Mouse (Mus musculus) adrenal gland, adult 18-20 months (tissue): ENCODE measurements around the gene Hist2h4. TPM values are rescaled to one million over a fixed set of nuclear protein-coding genes. Genes with fewer than 3 reads are reported as not detected.
"Not testable (repeated sequence)": the region's sequence is repeated elsewhere in the genome, so short reads cannot be mapped to it uniquely, and the experiment has no call there.

ENCODE experiments used
- DNase-seq, 2 experiments: peaks; one replicate each; pipeline ENCODE4 v3.0.0; 2021 to 2022; ENCODE audit warnings: low spot score in 2 of 2
- microRNA-seq, 2 experiments: library from miRNA; unstranded; fragments of <30 nt; microRNA quantifications; one replicate each; pipeline ENCODE4 v1.2.0; 2021; ENCODE audit warnings: borderline number of aligned reads in 2 of 2
- total RNA-seq, 2 experiments: library from RNA; stranded (reverse); gene quantifications; 1 replicate in 1 of 2; 2 replicates in 1 of 2; pipeline ENCODE4 v1.2.3; 2021

Gene Hist2h4
- total RNA-seq, 2 experiments from 2014 or later, result 21.2 to 22.1 TPM

DNA sequence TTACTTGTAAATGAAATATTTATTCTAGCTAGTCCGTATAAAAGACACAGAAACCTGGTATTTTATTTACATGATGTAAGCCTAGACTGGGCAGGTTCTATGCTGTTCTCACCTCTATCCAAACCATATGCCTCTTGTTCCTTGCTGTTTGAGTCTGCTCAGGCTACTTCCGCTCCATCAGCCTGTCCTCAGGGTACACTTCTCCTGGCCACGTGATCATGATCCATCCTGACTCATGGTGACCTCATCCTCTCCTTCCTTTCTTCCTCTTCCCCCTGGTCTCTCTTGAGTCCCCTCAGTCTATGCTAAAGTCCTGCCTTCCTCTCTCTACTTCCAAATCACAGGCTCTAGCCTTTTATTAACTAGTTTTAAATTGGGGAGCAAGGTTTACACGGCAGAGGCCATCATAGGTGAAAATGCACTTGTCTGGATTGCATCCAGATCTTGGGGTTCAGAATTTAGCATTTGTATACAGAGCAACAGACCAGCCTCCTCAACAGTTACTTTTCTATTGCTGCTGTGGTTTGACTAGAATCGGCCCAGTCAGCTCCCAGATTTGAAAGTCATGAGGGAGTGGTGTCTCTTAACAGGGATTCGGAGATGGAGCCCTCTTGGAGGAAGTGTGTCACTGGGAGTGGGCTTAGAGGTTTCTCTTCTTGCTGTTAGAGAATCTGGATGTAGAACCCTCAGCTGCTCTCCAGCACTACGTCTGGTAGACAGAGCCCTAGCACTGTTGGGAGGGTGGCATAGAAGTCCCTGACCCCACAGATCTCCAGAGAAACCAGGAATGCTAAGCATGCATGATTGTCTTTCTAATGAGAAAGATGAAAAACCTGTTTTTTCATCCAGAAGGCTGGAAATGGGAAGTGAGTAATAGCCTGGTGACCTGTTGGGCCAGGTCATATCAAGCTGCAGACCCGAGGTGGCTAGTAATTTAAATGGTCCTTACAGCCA lies 36.1 kb downstream of the Hist2h4 start:
- no peak for DNase-seq

DNA sequence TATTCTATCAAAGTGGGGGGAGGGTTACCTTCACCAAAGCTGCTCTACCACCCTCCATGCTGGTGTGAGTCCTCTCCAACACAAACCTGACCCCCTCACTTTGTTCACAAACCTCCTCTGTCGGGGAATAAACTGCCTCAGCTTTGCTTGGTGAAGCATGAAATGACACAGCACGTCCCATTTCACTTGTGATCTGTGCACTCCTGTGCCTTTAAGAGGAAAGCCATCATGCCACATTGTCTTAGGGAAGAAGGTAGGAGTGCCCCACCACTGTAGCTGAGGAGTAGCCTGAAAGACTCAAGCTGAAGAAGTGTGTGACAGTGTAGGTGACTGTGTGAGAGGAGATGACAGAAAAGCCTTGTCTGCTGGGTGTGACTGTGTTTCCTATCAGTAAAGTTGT lies 37.7 kb downstream of the Hist2h4 start:
- no peak for DNase-seq

DNA sequence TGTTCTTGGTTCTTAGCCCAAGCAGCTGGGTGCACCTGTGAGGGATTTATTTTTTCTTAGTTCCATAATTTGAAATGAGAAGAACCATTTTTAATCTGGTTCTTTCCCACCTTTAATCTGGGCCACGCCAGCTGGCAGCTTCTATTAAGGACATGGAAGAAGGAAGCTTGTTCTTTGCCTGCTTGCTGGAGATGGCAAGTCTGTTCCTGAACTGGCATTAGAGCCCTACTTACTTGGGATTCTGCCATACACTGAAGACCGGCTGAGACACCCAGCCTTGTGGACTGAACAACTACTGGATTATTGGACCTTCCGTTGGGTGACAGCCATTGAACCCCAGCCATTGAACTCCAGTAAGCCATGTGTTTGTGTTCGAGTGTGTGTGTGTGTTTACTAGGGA lies 40.3 kb downstream of the Hist2h4 start:
- no peak for DNase-seq

DNA sequence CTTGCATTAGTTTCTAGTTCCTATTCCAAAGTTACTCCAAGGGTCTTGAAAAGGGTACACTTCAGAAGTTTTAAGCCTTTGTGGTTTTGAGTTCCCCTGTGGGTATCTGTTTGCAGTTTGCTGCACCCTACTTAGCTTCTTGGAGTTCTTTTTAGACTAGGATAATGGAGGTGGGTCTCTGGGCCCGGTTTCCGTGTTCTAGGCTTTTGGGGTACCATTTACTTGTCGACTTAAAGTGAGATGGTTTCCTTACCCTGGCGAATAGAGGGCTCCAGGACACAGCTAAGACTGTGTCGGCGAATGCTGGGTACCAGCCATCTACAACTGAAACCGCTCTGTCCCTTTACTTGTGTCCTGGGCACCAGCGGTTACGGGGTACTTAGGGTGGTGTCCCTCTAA lies 41.5 kb downstream of the Hist2h4 start:
- peak in 1 of 2 experiments; percentile 30 for DNase-seq

DNA sequence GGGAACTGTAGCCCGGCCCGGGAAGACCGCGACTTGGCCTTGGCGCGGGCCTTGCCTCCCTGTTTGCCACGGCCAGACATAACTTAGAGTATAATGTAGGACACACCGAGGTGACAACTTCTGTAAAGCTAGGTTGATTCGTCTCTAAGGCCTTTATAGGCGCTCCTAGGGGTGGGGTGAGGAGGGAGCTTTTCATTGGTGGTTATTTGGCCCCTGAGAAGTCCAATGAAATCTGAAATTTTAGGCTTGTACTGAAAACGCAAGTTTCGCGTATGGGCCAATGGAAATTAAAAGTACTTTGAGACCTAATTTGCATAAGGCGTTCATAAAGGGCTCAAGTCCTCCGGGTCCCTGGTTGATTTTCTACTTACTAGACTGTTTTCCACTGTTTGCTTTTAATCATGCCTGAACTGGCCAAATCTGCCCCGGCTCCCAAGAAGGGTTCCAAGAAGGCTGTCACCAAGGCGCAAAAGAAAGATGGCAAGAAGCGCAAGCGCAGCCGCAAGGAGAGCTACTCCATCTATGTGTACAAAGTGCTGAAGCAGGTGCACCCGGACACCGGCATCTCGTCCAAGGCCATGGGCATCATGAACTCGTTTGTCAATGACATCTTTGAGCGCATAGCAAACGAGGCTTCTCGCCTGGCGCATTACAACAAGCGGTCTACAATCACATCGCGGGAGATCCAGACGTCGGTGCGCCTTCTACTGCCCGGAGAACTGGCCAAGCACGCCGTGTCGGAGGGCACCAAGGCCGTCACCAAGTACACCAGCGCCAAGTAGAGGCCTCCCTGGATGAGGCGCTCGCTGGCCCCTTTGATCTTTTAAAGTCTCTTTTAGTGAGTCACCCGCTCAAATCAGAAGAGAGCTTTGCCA lies 42.1 kb downstream of the Hist2h4 start, which contains the start of the genes Hist2h2ac and Hist2h2be:
Gene Hist2h2ac, minus strand, starts transcription at position 116 of the 875 bp plus-strand sequence.
Gene Hist2h2be, plus strand, starts transcription at position 355 of the 875 bp plus-strand sequence.
- DNase-seq, result peak; percentile 82 to 92

DNA sequence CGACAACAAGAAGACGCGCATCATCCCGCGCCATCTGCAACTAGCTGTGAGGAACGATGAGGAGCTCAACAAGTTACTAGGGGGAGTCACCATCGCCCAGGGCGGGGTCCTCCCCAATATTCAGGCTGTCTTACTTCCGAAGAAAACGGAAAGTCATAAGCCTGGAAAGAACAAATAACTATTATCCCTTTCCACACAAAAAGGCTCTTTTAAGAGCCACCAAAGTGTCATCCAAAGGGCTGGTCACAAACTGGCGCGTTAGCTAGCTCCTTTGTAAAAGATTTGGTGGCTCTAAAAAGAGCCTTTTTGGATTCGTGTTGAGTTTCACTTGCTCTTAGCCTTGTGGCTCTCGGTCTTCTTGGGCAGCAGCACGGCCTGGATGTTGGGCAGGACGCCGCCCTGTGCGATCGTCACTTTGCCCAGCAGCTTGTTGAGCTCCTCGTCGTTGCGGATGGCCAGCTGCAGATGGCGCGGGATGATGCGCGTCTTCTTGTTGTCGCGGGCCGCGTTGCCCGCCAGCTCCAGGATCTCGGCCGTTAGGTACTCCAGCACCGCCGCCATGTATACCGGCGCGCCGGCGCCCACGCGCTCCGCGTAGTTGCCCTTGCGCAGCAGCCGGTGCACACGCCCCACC lies 42.9 kb downstream of the Hist2h4 start:
- not testable (repeated sequence) for DNase-seq

DNA sequence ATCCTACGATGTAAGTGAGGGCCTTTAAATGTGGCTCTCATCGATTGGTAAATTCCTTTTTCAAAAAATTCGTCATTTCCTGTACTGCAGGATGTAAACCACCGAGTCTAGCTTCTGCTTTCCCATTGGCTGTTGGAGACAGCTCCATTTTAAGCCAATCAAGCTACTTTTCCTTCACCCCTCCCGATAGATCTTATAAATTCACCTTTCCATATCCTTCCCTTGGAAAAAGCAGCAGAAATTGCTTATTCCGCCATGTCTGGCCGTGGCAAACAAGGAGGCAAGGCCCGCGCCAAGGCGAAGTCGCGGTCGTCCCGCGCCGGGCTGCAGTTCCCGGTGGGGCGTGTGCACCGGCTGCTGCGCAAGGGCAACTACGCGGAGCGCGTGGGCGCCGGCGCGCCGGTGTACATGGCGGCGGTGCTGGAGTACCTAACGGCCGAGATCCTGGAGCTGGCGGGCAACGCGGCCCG lies 43.4 kb downstream of the Hist2h4 start, which contains the start of the genes Bola1 and Hist2h2ab:
Gene Bola1, minus strand, starts transcription at position 49 of the 470 bp plus-strand sequence.
Gene Hist2h2ab, plus strand, starts transcription at position 205 of the 470 bp plus-strand sequence.
- peak; percentile 65 to 75 for DNase-seq

DNA sequence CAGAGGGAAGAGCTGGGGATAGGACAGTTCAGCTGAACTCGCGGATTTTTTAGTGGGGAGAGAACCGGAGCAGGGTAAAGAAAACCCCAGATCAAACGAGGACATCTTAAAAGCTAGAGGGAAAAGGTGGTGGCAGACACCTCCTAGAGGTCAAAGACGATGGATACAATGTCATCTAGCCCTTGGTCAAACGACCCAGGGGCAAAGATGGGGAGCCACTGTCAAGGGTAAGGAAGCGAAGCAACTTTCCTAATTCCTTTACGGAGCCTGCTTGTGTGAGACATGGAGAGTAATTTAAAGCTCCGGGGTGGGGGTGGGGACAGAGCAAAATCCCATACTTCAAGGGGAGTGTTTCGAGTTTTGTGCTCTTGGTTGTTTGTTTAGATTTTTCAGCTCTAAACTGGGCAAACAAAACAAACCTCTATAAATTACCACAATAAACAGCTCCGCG lies 43.9 kb downstream of the Hist2h4 start:
- no peak for DNase-seq

Small RNAs within 50 kb of the gene (microRNA-seq; reads per million reads assigned to microRNA genes)
- gene Gm44492 (0 reads per million in 2 experiments), gene Gm47311 (0 reads per million in 2 experiments), gene Gm47313 (0 reads per million in 2 experiments)

Other genes with a start within 250 kb of the Hist2h4 start
- gene Vps45, start 204.8 kb downstream of the Hist2h4 start, total RNA-seq, result 10 to 100 TPM; 26.4 to 31.4 TPM
- 10 to 100 TPM; 32.1 to 35.0 TPM for gene Otud7b, start 158.8 kb downstream of the Hist2h4 start, total RNA-seq
- 10 to 100 TPM; 19.4 to 28.7 TPM for gene Mtmr11, start 101.3 kb downstream of the Hist2h4 start, total RNA-seq
- gene Sf3b4, start 91.0 kb downstream of the Hist2h4 start, total RNA-seq, result 10 to 100 TPM; 56.6 to 57.0 TPM
- 1 to 10 TPM; 9.3 to 9.4 TPM for gene Sv2a, start 82.2 kb downstream of the Hist2h4 start, total RNA-seq
- 10 to 100 TPM; 30.3 to 35.8 TPM for gene Bola1, start 43.6 kb downstream of the Hist2h4 start, total RNA-seq
- gene Hist2h2ab, start 43.4 kb downstream of the Hist2h4 start, total RNA-seq, result 1 to 10 TPM; 4.9 to 5.1 TPM
- gene Hist2h2ac, start 42.4 kb downstream of the Hist2h4 start, total RNA-seq, result 10 to 100 TPM; 37.8 to 39.8 TPM
- 10 to 100 TPM; 17.3 to 19.9 TPM for gene Hist2h2be, start 42.2 kb downstream of the Hist2h4 start, total RNA-seq
- 10 to 100 TPM; 17.4 to 18.8 TPM for gene Hist2h3c2, start 24.2 kb downstream of the Hist2h4 start, total RNA-seq
- gene Hist2h2aa2, start 23.0 kb downstream of the Hist2h4 start, total RNA-seq, result 100 to 1,000 TPM; 358 to 442 TPM
- 1 to 10 TPM; 7.7 to 9.6 TPM for gene Hist2h2aa1, start 17.8 kb downstream of the Hist2h4 start, total RNA-seq
- not detected for gene Hist2h3c1, start 16.6 kb downstream of the Hist2h4 start, total RNA-seq
- 10 to 100 TPM; 37.9 to 43.2 TPM for gene Hist2h3b, start 5.3 kb upstream of the Hist2h4 start, total RNA-seq
- gene Hist2h2bb, start 6.4 kb upstream of the Hist2h4 start, total RNA-seq, result 10 to 100 TPM; 52.7 to 54.1 TPM
- gene Fcgr1, start 30.7 kb upstream of the Hist2h4 start, total RNA-seq, result 1 to 10 TPM; 2.0 to 3.3 TPM
- not detected for gene BC107364, start 189.0 kb upstream of the Hist2h4 start, total RNA-seq